Mouse (Mus musculus): ENCODE results near the gene Hcls1.

Hcls1 gene

DNA sequence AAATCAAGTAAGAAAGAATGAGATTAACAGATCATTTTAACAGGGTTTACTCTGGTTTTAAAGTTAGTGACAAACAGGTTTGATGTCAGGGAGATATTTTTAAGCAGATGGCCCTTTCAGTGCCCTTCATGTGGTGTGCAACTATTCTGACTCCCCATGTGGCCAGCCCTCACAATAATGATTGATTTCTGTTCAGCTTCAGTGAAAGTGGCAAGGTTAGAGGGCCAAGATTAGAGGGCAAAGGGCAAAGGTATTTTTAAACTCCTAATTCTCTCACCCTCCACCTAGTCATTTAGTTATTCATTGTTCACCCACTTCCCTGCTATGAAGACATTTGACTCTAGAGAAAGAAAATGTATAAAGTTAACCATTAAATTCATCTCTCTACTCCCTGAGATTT, 53.3 kb downstream of the Hcls1 start:
- DNase-seq (ENCODE audit: extremely low spot score, low spot score), result no peak

GRCm38 (mm10) chr16:36989493-36989892, 54.7 kb downstream of the Hcls1 start:
- DNase-seq (ENCODE audit: extremely low spot score, low spot score), result no peak

- peak; percentile 17 for DNase-seq (ENCODE audit: extremely low spot score, low spot score)
These were observed 55.3 kb downstream of the Hcls1 start, which contains the start of gene Fbxo40 for GRCm38 (mm10) chr16:36989999-36990625. Gene Fbxo40, minus strand, starts transcription at chr16:36990467.

- DNase-seq (ENCODE audit: extremely low spot score, low spot score), result no peak
These were observed 62.9 kb downstream of the Hcls1 start for GRCm38 (mm10) chr16:36997650-36998049.

DNA sequence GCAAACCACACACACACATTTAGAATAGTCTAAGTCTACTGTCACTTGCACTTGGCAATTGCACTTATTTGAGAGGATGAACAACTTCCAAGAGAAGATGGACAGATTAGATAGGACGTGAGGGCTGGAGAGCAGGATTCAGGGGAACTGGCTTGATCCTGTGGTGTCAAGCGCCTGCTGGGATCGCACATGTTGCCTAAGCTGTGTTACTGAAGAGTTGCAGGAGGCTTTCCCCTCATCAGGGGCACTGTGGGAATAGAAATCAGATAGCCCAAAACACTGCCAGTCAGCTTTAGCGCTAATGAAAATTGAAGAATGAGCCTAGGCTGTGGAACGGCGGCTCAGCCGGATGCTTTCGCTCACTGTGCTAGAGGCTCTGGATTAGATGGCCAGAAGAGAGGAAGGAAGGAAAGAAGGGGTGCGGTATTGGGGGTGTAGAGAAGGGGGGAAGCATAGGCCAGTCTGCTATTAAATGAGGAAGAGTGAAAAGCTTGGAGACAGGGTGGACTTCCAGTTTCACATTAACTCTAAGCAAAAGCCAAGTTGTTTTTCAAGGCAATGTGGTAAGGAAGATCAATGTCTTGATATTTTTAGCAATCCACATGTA, 64.7 kb downstream of the Hcls1 start:
- DNase-seq (ENCODE audit: extremely low spot score, low spot score), result no peak

DNA sequence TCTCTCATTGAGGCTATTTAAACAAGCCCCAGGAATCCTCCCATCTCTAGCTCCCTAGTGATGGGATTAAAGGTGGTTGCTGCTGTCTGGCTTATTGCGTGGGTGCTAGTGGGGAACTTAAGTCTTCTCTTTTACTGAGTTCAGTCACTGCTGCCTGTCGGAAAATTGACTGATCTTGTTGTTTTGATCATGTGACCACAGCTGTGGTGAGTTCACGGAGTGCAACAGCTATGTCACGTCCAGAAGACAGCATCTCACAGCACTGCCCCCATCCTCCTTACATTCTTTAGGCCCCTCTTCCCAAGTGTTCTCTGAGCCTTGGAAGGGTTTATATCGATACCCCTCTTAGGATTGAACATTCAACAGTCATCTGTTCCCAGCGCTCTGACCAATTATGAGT, 74.5 kb downstream of the Hcls1 start:
- no peak for DNase-seq (ENCODE audit: extremely low spot score, low spot score)

DNA sequence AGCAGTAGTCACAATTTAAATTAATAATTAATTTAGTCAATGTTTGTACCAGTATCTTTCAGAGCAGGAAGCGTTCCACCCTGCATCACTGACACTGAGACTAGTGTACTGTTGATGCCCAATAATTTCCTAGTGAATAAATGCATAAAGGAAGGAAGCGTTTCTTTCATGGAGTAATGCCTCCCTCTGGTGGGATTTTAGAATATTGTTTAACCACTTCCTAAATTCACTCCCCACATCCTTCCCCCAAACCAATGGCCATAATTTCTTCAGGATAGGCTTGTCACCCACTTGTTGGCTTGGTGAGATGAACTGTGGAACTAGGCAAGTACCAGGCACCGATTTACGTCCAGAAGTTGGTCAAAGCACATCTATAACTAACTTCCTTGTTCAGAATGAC, 75.6 kb downstream of the Hcls1 start:
- peak; percentile 20 for DNase-seq (ENCODE audit: extremely low spot score, low spot score)

DNA sequence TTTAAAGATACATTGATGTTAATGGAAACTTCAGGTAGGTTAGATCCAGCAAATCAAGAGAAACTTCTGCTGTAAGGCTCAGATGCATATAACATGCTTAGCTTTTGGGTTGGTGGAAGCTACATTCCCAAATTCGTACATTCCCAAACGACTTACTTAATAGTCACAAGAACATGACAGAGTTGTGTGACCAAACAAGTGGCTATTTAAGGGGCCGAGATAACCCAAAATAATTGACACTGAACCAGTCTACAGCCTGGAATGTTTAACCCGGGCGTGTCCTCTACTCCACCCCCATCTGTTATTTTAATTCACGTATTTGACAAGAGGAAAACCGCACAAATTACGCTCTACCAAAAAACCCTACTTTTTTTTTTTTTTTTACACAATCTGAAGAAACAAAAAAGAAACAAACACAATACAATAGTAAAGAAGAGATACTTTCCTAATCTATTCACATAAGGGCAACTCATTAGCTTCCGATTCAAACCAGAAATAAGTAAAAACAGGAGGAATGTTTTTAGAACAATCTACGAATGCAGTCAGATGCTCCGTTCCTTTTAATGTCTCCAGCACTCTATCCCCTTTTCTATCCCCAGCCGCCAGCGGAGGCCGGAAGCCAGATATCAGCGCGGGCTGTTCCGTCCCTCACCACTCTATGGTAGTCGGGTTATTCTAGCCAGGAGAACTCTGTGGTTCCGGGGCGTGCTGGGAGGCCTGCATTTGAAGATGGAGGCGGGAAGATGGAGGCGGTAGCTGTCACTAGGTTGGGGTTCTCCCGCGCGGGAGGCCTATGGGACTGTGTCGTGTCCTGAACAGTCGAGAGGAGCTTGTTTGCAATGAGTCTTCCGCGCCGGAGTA, 76.5 kb downstream of the Hcls1 start, which contains the start of gene Polq:
TSS of gene Polq (plus strand) at position 726 of the 861 bp plus-strand sequence.
- peak; percentile 91 for DNase-seq (ENCODE audit: extremely low spot score, low spot score)

- no peak for DNase-seq (ENCODE audit: extremely low spot score, low spot score)
These were observed 77.1 kb downstream of the Hcls1 start for GRCm38 (mm10) chr16:37011922-37012289.

- DNase-seq (ENCODE audit: extremely low spot score, low spot score), result no peak
These were observed 77.6 kb downstream of the Hcls1 start for GRCm38 (mm10) chr16:37012336-37012735.
